Mouse (Mus musculus) CD4-positive, CD25-positive, alpha-beta regulatory T cell, adult 4 months (primary cell): Measurements from ENCODE around the gene Zbtb32. TPM values are rescaled to one million over a fixed set of nuclear protein-coding genes. Genes with fewer than 3 reads are reported as not detected.

ENCODE experiments used
- ATAC-seq: one replicate; pipeline ENCODE4 v1.8.0; 2017
- polyA plus RNA-seq, 2 experiments: library from polyadenylated mRNA; unstranded; fragments of 100-300 nt; shearing (Covaris generic); gene quantifications; one replicate each; pipeline ENCODE4 v1.2.1; 2017

Gene Zbtb32
- polyA plus RNA-seq, 2 experiments from 2014 or later: 8.1 to 18.0 TPM

GRCm38 (mm10) chr7:30566033-30566432 lies 32.7 kb downstream of the Zbtb32 start:
- no peak for ATAC-seq

GRCm38 (mm10) chr7:30564970-30565571 lies 33.6 kb downstream of the Zbtb32 start, which contains the start of gene Igflr1:
Gene Igflr1 (plus strand): TSS chr7:30565427.
- peak; percentile 50 for ATAC-seq

GRCm38 (mm10) chr7:30563906-30564280 lies 34.8 kb downstream of the Zbtb32 start:
- peak; percentile 57 for ATAC-seq

- peak; percentile 66 for ATAC-seq
These were observed 35.4 kb downstream of the Zbtb32 start, which contains the start of the genes U2af1l4, Gm49396 and Psenen for GRCm38 (mm10) chr7:30563117-30563905. Gene U2af1l4 (plus strand): TSS chr7:30563301. Gene Gm49396 (plus strand): TSS chr7:30563344. Gene Psenen (minus strand): TSS chr7:30563627.

- ATAC-seq: no peak
These were observed 36.1 kb downstream of the Zbtb32 start for GRCm38 (mm10) chr7:30562526-30563116.

- no peak for ATAC-seq
These were observed 38.4 kb downstream of the Zbtb32 start for GRCm38 (mm10) chr7:30560296-30560695.

GRCm38 (mm10) chr7:30559443-30559954 lies 39.2 kb downstream of the Zbtb32 start, which contains the start of gene Lin37:
Gene Lin37 (minus strand): TSS chr7:30559838.
- peak; percentile 76 for ATAC-seq

GRCm38 (mm10) chr7:30558656-30559442 lies 39.9 kb downstream of the Zbtb32 start:
- ATAC-seq: no peak

GRCm38 (mm10) chr7:30557901-30558514 lies 40.7 kb downstream of the Zbtb32 start:
- no peak for ATAC-seq

GRCm38 (mm10) chr7:30556894-30557536 lies 41.7 kb downstream of the Zbtb32 start:
- no peak for ATAC-seq

- ATAC-seq: no peak
These were observed 44.7 kb downstream of the Zbtb32 start for GRCm38 (mm10) chr7:30553810-30554584.

GRCm38 (mm10) chr7:30553021-30553589 lies 45.6 kb downstream of the Zbtb32 start:
- no peak for ATAC-seq

GRCm38 (mm10) chr7:30552102-30553020 lies 46.3 kb downstream of the Zbtb32 start, which contains the start of the genes Hspb6 and Proser3:
Gene Hspb6 (plus strand): TSS chr7:30552178.
Gene Proser3 (minus strand): TSS chr7:30552299.
- peak; percentile 92 for ATAC-seq

GRCm38 (mm10) chr7:30551445-30552101 lies 47.1 kb downstream of the Zbtb32 start:
- ATAC-seq: peak; percentile 67

- no peak for ATAC-seq
These were observed 48.1 kb downstream of the Zbtb32 start for GRCm38 (mm10) chr7:30550603-30551002.

- no peak for ATAC-seq
These were observed 48.8 kb downstream of the Zbtb32 start for GRCm38 (mm10) chr7:30549880-30550279.

- no peak for ATAC-seq
These were observed 54.4 kb downstream of the Zbtb32 start for GRCm38 (mm10) chr7:30544327-30544726.

- no peak for ATAC-seq
These were observed 58.1 kb downstream of the Zbtb32 start for GRCm38 (mm10) chr7:30540572-30540971.
